Mouse (Mus musculus) thymus, adult 2 months (tissue): ENCODE results near the gene Serinc4.
A peak's percentile ranks its signal among the peaks of the same experiment; 100 is the strongest.

Experiments
- CTCF ChIP-seq: fragments of 200-500 bp; IDR thresholded peaks from 2 replicates; pipeline ENCODE4 v1.5.1; 2012; ENCODE audit warnings: mild to moderate bottlenecking, control low read depth, low read length, moderate library complexity, borderline replicate concordance; ENCODE audit not compliant: control insufficient read depth, poor library complexity, insufficient read depth; ENCODE audit errors: extremely low read depth
- POLR2A ChIP-seq: fragments of 200-500 bp; IDR thresholded peaks from 2 replicates; pipeline ENCODE4 v1.6.1; 2012; ENCODE audit warnings: mild to moderate bottlenecking, low read length, control low read depth, moderate library complexity; ENCODE audit not compliant: control insufficient read depth, poor library complexity, insufficient read depth; ENCODE audit errors: extremely low read depth

GRCm38 (mm10) chr2:121448739-121449535 is 7.6 kb downstream of the Serinc4 start, which contains the start of gene Serf2:
- TF ChIP-seq CTCF (no peak), POLR2A (peak; percentile 94)
